Mouse (Mus musculus) liver, adult 2 months (tissue): ENCODE measurements around the gene Ccdc30.

Source experiments
- CTCF ChIP-seq: fragments of 200-500 bp; IDR thresholded peaks from 2 replicates; pipeline ENCODE4 v1.5.1; 2011; ENCODE audit warnings: low read depth, low read length, control low read depth
- POLR2A ChIP-seq: fragments of 200-500 bp; IDR thresholded peaks from 2 replicates; pipeline ENCODE4 v1.6.1; 2011; ENCODE audit warnings: low read length, control low read depth; ENCODE audit not compliant: insufficient read depth; ENCODE audit errors: extremely low read depth

DNA sequence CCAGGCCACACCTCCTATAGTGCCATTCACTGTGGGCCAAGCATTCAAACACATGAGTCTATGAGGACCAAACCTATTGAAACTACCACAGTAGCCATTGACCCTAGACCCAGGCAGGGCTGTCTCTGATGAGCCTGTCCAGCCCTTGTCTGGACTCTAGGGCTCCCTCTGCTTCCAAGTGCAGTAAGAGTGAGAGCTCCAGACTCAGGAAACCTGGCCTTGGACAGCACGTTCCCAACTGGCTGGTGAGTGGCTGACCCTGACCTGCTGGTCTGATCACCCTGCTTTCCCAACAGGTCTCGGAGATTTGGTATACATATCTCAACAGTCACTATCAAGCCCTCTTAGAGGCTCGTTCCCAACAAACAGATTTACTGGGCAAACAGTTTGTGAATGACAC, 32.5 kb upstream of the Ccdc30 start:
- TF ChIP-seq CTCF, result no peak
- TF ChIP-seq POLR2A, result no peak
